Mouse (Mus musculus): ENCODE measurements at regions not wholly inside any gene's neighbourhood (a gene's known extent, or its start where the extent isn't known, plus 50 kb on each side); places are given as distances from the start of the nearest gene placed in this dataset.

DNA sequence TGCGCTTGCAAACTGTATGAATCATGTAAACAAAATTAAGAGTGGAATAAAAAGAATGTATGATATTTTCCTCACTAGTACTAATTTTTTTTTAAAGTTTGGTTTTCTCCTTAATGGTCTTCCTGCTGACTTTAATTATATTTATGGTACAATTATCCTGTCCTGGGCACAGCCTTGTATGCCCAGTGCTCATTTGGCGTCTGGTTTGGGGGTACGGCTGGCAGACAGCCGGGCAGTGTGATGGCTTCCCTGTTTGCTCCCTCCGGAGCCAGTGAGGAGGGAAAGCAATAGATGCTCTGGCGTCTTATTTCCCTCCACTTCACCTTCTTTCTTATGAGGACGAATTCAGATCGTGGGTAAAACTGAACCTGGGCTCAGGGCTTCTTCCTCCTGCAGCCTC lies 239.6 kb upstream of the Nfe2l3 start:
- WGBS = 23% methylated on average over 8 of the region's 8 CpGs
- Histone ChIP-seq H3K9ac (ENCODE audit: low read length) (no peak overlapping the region), H3K4me2 (ENCODE audit: low read depth) (no peak overlapping the region), H3K4me1 (ENCODE audit: control insufficient read depth, insufficient read depth, low read length) (0 out of 2 replicates have a peak, but pooled peaks cover 3% of the 10 kb centered on the region), H3K9me3 (ENCODE audit: control insufficient read depth, low read length) (no peaks in the 10 kb centered on the region), H3K27ac (ENCODE audit: low read depth, low read length) (no peak overlapping the region), H3K36me3 (ENCODE audit: control insufficient read depth, insufficient read depth, low read length) (no peaks in the 10 kb centered on the region), H3K4me3 (ENCODE audit: low read depth, low read length) (no peak overlapping the region), H3K27me3 (ENCODE audit: control insufficient read depth, insufficient read depth, low read length) (peaks cover 9% of the 10 kb centered on the region)
- ATAC-seq (ENCODE audit: insufficient read depth, low FRiP score, low TSS enrichment) = no peak
- no peak for DNase-seq (ENCODE audit: low spot score)

DNA sequence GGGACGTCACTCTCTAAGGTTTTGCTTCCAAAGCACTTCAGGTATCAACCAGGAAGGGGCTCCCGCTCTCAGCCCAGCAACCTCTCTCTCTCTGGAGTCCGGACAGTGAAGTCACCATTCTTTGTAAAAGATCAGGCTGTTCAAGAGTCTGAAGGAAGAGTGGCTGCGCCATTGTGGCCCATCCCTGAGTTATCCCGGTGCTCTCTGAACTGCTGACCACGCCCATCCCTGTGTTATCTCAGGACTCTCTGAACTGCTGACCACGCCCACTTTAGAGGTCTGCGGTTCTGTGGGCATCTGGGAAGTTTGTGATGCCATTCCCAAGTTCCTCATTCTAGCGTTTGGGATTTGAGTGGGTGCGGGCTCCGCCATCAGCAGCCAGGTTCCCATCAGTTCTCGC lies 239.1 kb upstream of the Nfe2l3 start:
- no peak for DNase-seq (ENCODE audit: low spot score)
- Histone ChIP-seq H3K27me3 (ENCODE audit: control insufficient read depth, insufficient read depth, low read length) (peaks cover 4% of the 10 kb centered on the region), H3K9ac (ENCODE audit: low read length) (no peak overlapping the region), H3K4me2 (ENCODE audit: low read depth) (peak overlapping the region; percentile 17), H3K4me3 (ENCODE audit: low read depth, low read length) (no peak overlapping the region), H3K27ac (ENCODE audit: low read depth, low read length) (no peak overlapping the region), H3K4me1 (ENCODE audit: control insufficient read depth, insufficient read depth, low read length) (0 out of 2 replicates have a peak, but pooled peaks cover 3% of the 10 kb centered on the region), H3K36me3 (ENCODE audit: control insufficient read depth, insufficient read depth, low read length) (no peaks in the 10 kb centered on the region), H3K9me3 (ENCODE audit: control insufficient read depth, low read length) (no peaks in the 10 kb centered on the region)
- WGBS = 14% methylated on average over 12 of the region's 12 CpGs
- no peak for ATAC-seq (ENCODE audit: insufficient read depth, low FRiP score, low TSS enrichment)

GRCm38 (mm10) chr6:51196391-51196790 lies 236.1 kb upstream of the Nfe2l3 start:
- Histone ChIP-seq H3K9me3 (ENCODE audit: control insufficient read depth, low read length) (no peaks in the 10 kb centered on the region), H3K4me1 (ENCODE audit: control insufficient read depth, insufficient read depth, low read length) (0 out of 2 replicates have a peak, but pooled peaks cover 3% of the 10 kb centered on the region), H3K4me3 (ENCODE audit: low read depth, low read length) (no peak overlapping the region), H3K27ac (ENCODE audit: low read depth, low read length) (no peak overlapping the region), H3K27me3 (ENCODE audit: control insufficient read depth, insufficient read depth, low read length) (no peaks in the 10 kb centered on the region; the same call in 1 of the 2 replicates), H3K9ac (ENCODE audit: low read length) (no peak overlapping the region), H3K4me2 (ENCODE audit: low read depth) (no peak overlapping the region), H3K36me3 (ENCODE audit: control insufficient read depth, insufficient read depth, low read length) (no peaks in the 10 kb centered on the region)
- ATAC-seq (ENCODE audit: insufficient read depth, low FRiP score, low TSS enrichment) = no peak
- DNase-seq (ENCODE audit: low spot score) = no peak
- WGBS = 64% methylated on average over 2 of the region's 2 CpGs

- DNase-seq (ENCODE audit: low spot score) (no peak), ATAC-seq (ENCODE audit: insufficient read depth, low FRiP score, low TSS enrichment) (no peak)
- Histone ChIP-seq H3K9ac (ENCODE audit: low read length) (no peak overlapping the region), H3K4me1 (ENCODE audit: control insufficient read depth, insufficient read depth, low read length) (0 out of 2 replicates have a peak, but pooled peaks cover 3% of the 10 kb centered on the region), H3K4me3 (ENCODE audit: low read depth, low read length) (no peak overlapping the region), H3K36me3 (ENCODE audit: control insufficient read depth, insufficient read depth, low read length) (no peaks in the 10 kb centered on the region), H3K27me3 (ENCODE audit: control insufficient read depth, insufficient read depth, low read length) (no peaks in the 10 kb centered on the region; the same call in 1 of the 2 replicates), H3K27ac (ENCODE audit: low read depth, low read length) (no peak overlapping the region), H3K9me3 (ENCODE audit: control insufficient read depth, low read length) (no peaks in the 10 kb centered on the region), H3K4me2 (ENCODE audit: low read depth) (no peak overlapping the region)
- WGBS = 78% methylated on average over 16 of the region's 16 CpGs
Observed at GRCm38 (mm10) chr6:51197000-51197774, 235.3 kb upstream of the Nfe2l3 start.

DNA sequence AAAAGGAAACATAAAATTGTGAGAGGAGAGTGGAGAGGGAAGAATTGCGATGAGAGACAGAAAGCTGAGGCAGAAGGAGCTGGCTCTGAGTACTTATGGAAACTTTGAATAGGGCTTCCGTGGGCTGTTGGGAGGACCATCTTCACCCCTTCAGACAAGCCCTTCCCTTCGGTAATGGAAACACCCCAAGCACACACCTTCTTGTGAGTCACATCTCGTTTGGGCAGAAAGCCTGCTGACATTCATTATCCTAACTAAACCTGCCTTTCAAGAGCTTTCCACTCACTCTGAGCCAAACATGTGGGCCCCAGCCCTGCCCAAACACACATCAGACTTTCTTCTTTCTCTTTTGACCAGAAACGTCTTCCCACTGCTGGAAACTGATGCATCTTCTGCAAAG lies 232.3 kb upstream of the Nfe2l3 start:
- H3K4me2 ChIP-seq (ENCODE audit: low read depth) = no peak overlapping the region
- no peaks in the 10 kb centered on the region for H3K36me3 ChIP-seq (ENCODE audit: control insufficient read depth, insufficient read depth, low read length)
- DNase-seq (ENCODE audit: low spot score) = no peak
- no peaks in the 10 kb centered on the region for H3K4me1 ChIP-seq (ENCODE audit: control insufficient read depth, insufficient read depth, low read length)
- H3K27me3 ChIP-seq (ENCODE audit: control insufficient read depth, insufficient read depth, low read length) = no peaks in the 10 kb centered on the region
- ATAC-seq (ENCODE audit: insufficient read depth, low FRiP score, low TSS enrichment) = no peak
- H3K9me3 ChIP-seq (ENCODE audit: control insufficient read depth, low read length) = no peaks in the 10 kb centered on the region
- H3K4me3 ChIP-seq (ENCODE audit: low read depth, low read length) = no peak overlapping the region
- H3K9ac ChIP-seq (ENCODE audit: low read length) = no peak overlapping the region
- WGBS = 73% methylated on average over 5 of the region's 5 CpGs
- no peak overlapping the region for H3K27ac ChIP-seq (ENCODE audit: low read depth, low read length)

- 80% methylated on average over 14 of the region's 14 CpGs for WGBS
- Histone ChIP-seq H3K4me3 (ENCODE audit: low read depth, low read length) (no peak overlapping the region), H3K36me3 (ENCODE audit: control insufficient read depth, insufficient read depth, low read length) (no peaks in the 10 kb centered on the region), H3K9ac (ENCODE audit: low read length) (no peak overlapping the region), H3K27me3 (ENCODE audit: control insufficient read depth, insufficient read depth, low read length) (no peaks in the 10 kb centered on the region), H3K4me1 (ENCODE audit: control insufficient read depth, insufficient read depth, low read length) (no peaks in the 10 kb centered on the region), H3K27ac (ENCODE audit: low read depth, low read length) (no peak overlapping the region), H3K9me3 (ENCODE audit: control insufficient read depth, low read length) (no peaks in the 10 kb centered on the region), H3K4me2 (ENCODE audit: low read depth) (no peak overlapping the region)
- DNase-seq (ENCODE audit: low spot score) = no peak
- no peak for ATAC-seq (ENCODE audit: insufficient read depth, low FRiP score, low TSS enrichment)
Observed at GRCm38 (mm10) chr6:51200837-51201236, 231.6 kb upstream of the Nfe2l3 start.

DNA sequence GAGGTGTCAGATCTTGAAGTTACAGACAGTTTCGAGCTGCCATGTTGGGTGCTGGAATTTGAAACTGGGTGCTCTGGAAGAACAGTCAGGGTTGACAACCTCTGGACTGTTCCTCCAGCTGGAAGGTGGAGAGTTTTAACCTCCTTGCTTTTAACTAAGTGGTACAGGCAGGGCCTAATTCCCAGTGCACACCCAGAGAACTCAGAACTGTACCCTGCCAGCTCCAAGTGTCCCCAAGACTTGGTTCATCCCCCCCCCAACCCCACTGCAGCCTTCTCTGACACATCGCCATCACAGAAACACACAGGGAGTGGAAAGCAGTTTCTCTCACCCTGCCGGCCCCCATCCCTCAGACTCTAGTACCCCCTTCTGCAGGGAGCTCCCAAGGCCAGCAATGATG lies 228.2 kb upstream of the Nfe2l3 start:
- DNase-seq (ENCODE audit: low spot score) = no peak
- H3K4me1 ChIP-seq (ENCODE audit: control insufficient read depth, insufficient read depth, low read length) = no peaks in the 10 kb centered on the region
- no peaks in the 10 kb centered on the region for H3K27me3 ChIP-seq (ENCODE audit: control insufficient read depth, insufficient read depth, low read length)
- no peak overlapping the region for H3K9ac ChIP-seq (ENCODE audit: low read length)
- 75% methylated on average over 3 of the region's 3 CpGs for WGBS
- ATAC-seq (ENCODE audit: insufficient read depth, low FRiP score, low TSS enrichment) = no peak
- no peak overlapping the region for H3K4me3 ChIP-seq (ENCODE audit: low read depth, low read length)
- no peaks in the 10 kb centered on the region for H3K36me3 ChIP-seq (ENCODE audit: control insufficient read depth, insufficient read depth, low read length)
- H3K9me3 ChIP-seq (ENCODE audit: control insufficient read depth, low read length) = no peaks in the 10 kb centered on the region
- no peak overlapping the region for H3K4me2 ChIP-seq (ENCODE audit: low read depth)
- H3K27ac ChIP-seq (ENCODE audit: low read depth, low read length) = no peak overlapping the region

- H3K4me3 ChIP-seq (ENCODE audit: low read depth, low read length) = no peak overlapping the region
- DNase-seq (ENCODE audit: low spot score) = no peak
- no peak overlapping the region for H3K27ac ChIP-seq (ENCODE audit: low read depth, low read length)
- no peaks in the 10 kb centered on the region for H3K27me3 ChIP-seq (ENCODE audit: control insufficient read depth, insufficient read depth, low read length)
- H3K4me1 ChIP-seq (ENCODE audit: control insufficient read depth, insufficient read depth, low read length) = no peaks in the 10 kb centered on the region
- WGBS = 87% methylated on average over 11 of the region's 11 CpGs
- no peaks in the 10 kb centered on the region for H3K36me3 ChIP-seq (ENCODE audit: control insufficient read depth, insufficient read depth, low read length)
- no peaks in the 10 kb centered on the region for H3K9me3 ChIP-seq (ENCODE audit: control insufficient read depth, low read length)
- ATAC-seq (ENCODE audit: insufficient read depth, low FRiP score, low TSS enrichment) = no peak
- no peak overlapping the region for H3K9ac ChIP-seq (ENCODE audit: low read length)
- H3K4me2 ChIP-seq (ENCODE audit: low read depth) = no peak overlapping the region
Observed at GRCm38 (mm10) chr6:51205411-51205810, 227.1 kb upstream of the Nfe2l3 start.
